Mouse (Mus musculus) cerebellum, adult 11 months (tissue): ENCODE measurements around the gene Serpina1f.
"Not testable (repeated sequence)": the region's sequence is repeated elsewhere in the genome, so short reads cannot be mapped to it uniquely, and the experiment has no call there.

ENCODE experiments used
- DNase-seq: peaks from one replicate; pipeline ENCODE4 v3.0.0; 2022

Gene Serpina1f

DNA sequence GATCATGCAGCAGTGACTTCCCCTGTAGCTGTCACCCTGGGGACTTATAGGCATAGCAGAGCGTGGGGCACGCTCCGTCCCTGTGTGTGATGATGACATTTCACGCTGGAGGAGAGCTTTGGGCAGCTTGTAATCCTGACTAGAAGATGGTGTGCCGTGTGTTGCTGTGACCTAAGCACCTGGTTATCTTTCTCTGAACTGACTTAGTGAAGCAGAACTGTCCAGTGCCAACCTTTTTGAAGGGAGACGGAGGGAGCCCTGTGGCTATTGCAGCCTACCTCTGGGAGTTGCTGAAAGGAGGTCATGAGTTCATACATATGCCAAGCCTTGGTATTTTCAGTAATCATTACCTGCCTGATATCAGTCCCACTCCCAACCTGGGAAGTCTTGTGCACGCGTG is at the start of gene Serpina1f:
TSS of gene Serpina1f (minus strand) at position 101 of the 400 bp plus-strand sequence.
- no peak for DNase-seq

DNA sequence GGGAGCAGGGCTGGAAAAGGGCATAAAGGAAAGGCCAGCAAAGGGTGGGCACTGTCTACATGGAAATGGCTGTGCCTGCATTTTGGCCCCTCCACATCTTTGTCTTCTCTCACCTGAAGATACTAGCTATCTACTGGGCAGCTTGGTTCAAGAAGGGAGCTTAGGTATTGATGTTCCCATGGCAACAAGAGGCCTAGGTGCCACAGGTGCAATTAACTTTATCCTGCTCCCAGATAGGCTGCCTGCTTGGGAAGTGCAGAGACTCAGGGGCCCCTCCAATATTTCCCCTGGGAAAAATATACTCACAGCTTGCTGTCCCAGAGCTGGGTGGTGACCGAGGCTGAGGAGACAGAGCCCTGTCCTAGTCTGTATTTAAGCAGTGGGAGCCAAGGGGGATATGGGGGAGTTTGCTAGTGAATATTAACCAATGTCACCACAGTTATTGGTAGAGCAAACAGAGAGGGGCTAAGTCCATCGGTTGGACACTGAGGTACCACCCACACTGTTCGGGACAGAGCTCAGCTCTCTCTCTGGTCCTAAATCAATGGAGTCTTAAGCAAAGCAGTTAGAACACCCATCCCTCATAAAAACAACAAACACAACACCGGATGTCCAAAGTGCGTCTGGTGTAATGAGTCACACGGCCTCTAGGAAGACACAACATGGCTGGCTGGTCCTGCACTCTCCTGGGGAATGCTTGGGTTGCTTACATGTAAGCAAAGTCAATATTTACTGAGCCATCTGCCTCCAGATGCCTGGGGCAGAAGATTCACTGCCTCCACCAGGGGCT is 42.7 kb upstream of the Serpina1f start:
- not testable (repeated sequence) for DNase-seq

DNA sequence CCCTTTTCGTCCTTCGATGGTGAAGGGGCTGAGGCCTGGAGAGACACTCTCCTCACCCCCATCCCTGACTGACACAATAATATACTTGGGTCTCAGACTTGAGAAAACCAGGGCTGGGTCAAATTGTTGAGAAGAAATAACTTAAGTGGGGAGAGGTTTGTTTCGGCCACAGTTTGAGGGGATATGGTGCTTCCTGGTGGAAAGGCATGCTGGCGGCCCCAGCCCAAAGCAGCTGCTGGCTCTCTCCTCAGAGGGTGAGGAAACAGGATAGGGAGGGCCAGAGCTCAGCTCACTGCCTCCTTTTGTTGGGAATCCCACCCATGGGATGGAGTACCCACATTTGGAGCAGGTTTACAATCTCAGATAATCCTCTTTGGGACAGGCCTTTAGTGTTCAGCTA is 40.2 kb upstream of the Serpina1f start:
- DNase-seq: not testable (repeated sequence)

DNA sequence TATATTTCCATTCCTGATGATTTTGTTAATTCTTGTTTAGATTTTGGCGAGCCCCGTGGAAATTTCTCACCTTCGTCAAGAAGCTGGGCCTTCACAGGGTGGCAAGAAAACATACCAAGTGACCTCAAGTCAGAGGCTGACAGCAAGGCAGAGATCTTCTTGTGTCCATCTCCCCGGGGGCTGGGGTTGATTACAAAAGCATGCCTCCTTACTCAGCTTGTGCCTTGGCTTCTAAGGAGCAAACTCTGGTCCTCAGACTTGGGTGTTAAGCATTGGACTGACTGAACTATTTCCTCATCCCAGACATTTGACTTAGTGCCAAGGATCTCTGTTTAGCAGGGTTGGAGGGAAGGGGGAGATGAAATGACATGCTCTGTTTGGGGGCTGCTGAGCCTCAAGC is 39.8 kb upstream of the Serpina1f start:
- not testable (repeated sequence) for DNase-seq

DNA sequence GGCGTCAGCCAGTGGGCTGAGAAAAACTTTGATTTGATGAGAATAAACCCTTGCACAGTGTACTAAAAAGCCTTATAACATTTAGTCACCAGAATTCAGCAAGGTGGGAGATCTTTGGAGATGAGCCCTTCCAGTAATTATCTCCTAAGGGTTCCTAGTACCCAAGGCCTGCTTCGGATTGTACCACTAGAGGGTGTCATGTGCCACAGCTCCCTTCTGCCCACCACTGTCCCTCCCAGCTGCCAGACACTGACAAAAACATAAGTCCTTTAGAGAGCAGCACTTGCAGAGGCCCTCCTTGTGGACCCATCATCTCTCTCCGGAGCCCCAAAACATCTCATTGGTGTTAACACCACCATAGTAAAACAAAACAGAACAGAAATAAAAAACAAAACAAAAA is 16.2 kb upstream of the Serpina1f start:
- DNase-seq: no peak

DNA sequence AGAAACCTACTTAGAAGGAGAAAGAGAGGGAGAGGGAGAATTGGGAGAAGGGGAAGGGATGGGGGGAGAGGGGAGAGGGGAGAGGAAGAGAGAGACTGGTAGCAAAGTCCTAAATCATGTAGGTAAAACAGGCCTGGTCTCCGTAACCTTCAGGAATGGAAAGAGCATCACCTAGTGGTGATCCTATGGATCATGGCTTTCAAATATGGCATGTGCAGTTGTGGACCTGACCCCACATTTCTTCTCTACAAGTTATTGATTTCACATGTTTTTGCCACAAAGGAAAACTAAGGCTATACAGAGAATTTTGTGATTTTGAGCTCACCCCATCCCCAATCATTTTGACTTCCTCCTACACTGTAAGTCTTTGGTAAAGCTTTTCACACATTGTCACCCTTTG is 15.1 kb upstream of the Serpina1f start:
- no peak for DNase-seq

DNA sequence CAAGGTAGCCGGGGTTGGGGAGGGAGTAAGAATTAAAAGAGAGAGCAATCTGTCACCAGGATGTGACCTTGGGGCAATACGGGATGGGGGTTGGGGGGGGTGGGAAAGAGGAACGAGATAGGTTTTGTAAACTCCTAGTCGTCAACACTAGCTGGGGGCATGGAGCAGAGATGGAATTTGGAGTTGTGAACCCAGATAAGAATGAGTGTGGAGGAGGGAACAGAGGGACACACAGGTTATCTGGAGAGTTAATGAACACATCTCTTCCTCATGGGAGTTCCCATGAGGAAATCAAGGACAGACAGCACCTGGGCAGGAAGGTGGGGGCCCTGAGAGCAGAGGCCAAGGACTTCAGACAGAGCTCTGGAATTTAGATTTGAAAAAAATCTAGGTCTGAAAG is 10.8 kb upstream of the Serpina1f start:
- no peak for DNase-seq

DNA sequence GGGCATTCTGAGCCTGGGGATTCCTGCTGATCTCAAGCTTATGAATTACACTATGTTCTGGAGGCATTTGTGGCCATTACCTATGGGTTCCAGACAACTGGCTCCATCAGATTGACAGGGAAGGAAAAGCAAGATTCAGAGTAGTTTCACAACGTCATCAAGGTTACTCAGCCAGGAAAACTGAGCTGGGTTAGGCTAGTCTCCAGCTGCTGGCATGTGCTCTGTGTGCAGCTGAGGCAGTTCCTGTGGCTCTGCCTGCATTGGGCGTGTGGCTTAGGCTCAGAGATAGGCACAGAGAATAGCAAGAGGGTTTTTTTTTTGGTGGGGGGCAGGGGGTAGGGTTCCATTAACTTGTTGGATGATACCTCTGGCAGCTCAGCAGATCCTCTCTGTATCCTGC is 10.2 kb upstream of the Serpina1f start:
- DNase-seq: no peak

DNA sequence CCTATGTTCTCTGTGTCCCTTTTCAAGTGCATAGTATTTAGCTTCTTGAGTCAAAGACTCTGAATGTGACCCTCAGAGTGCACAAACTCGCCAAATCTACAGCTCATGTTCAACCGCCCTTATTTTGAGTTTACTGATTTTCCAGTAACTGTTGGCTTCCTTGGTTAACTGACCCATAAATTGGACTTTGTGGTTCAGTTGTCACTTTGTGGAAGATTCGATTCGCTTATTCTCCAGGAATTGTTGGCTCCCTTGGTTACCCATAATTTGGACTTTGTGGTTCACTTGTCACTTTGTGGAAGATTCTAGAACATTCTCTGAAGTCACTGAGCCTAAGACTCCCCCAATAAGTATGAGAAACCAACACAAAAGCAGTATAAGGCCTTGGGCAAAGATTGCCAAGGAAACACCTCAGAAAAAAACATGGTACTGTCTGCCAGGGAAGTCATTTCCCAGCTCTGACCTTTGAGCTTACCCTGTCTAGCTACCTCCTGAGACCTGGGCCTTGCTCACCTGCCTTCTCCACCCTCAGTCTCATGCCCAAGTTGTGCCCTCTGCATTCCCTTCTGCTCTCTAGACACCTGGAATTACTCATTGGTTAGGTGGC is 4.9 kb upstream of the Serpina1f start:
- no peak for DNase-seq

DNA sequence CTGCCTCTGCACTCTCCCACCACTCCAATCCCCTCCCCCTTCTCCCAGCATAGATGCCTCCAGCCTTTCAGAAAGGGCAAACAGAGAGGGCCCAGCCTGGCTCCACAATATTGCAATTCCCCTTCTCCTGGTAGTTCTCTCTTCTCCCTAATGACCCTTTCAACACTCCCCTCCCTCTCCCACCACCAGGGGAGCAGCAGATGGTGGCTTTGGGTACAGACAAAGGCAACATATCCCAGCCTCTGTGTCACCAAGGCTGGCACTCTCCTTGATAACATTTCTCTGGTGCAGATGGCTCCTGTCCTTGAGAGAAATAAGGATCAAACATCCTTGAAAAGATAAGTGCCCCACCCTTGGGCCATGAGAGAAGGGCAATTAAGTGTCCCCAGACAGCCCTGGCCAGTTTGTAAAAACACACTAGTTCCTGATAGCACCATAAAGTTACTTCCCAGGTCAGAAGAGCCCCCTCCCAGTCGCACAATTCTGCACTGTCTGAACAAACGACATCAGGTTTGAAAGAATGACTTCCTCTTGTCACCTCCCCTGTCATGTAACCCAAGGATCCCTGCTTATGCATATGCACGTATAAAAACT is 7.0 kb downstream of the Serpina1f start:
- DNase-seq: no peak

DNA sequence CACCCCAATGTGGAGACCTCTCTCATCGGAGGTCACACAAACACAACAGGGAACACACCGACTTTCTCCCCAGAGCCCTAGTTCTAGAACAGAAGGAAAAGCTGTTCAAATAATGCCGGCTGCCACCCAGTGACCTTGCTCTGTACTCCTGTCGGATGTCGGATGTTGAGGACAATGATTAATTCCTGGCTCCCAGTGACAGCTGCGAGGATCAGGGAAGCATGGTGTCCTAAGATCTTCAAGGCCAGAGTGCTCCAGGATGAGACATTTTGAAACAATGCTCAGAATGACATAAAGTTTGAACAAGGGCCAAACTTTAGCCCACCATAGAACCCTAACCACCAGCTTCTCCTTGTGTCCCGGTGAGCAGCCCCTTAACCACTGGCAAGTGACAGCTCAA is 8.3 kb downstream of the Serpina1f start:
- no peak for DNase-seq

DNA sequence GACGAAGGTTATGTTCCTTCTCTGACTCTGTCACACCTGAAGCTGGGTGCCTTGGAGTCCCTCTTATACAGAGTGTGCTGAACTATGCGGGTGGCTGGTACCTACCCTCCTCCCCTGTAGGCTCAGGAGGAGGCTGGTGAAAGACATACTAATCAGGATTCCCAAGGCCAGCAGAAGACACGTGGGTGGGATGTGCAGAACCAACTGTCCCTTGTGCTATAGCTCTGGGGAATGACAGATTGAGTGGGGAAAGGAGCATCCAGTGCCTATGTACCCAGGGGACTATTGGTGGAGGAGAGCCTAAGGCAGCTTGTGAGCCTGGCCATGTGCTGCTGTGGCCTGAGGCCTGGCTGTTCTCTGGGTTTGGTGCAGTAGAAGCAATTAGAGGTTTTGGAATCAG is 9.3 kb downstream of the Serpina1f start:
- DNase-seq: no peak

DNA sequence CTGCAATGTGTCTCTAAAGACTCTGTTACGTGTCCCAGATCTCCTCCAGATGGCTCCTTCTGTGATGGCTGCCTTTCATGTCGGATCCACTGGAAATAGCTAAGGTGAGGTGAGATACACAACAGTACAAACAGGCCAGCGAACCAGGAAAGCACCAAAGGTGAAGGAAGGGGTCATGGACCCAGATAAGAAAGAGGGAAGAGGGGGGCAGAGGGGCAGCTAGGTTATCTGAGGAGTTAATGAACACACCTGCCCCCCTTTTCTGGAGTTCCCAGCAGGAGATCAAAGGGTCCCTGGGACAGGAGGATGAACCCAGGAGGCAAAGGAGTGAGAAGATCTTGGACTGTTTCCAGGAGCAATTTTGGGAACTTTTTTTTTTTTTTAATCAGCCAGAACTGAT is 9.9 kb downstream of the Serpina1f start:
- DNase-seq: no peak

DNA sequence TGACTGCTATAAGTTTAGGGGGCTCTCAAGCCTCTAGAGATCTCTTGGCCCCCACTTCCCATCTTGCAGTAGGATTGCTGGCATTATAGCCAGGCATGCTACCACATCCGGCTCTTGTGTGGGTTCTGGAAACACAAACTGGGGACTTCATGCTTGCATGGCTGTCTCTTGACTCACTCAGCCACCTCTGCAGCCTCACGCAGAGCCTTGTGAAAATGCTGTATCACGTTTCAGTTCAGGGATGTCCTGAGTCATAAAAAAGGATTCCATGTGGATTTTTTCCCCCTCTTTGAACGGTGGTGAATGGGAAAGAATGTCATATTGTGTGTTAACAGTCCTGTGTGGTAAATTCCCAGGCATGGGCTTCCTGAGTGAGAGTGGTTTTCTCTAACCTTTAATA is 11.6 kb downstream of the Serpina1f start:
- no peak for DNase-seq

DNA sequence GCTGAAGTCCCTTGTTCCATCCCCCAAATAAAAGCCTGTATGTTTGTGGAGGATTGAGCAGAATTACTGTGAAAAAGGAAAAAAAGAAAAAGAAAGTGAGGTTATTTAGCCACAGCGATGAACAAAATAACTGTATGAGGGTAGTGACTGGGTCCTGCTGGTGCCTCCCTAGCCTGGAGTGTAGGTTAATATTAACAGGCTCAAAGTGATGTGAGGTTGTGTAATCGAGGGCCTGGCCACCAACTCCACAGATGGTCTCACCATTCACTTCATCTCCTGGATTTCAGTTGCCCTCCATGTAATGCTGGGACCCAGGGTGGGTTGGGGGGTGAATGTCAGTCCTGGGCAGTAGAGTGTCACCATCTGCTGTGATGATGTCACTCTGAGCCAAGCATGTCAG is 13.6 kb downstream of the Serpina1f start:
- no peak for DNase-seq

DNA sequence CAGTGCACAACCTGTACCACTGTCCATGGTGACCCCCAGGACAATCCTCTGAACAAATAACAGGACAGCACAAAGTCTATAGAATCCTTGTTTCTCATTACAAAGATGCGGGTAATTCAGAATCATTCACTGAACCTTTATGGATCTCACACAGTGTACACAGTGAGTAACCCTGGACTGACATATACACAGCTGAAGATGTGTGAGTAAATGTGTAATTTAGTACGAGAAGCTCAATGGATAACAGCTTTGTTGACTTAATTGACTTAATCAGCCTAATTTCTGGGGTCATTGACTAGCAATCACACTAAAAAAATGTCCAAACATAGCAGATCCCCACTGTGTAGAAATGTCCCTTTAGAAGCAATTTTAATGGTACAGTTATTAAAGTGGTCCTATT is 14.2 kb downstream of the Serpina1f start:
- DNase-seq: no peak

DNA sequence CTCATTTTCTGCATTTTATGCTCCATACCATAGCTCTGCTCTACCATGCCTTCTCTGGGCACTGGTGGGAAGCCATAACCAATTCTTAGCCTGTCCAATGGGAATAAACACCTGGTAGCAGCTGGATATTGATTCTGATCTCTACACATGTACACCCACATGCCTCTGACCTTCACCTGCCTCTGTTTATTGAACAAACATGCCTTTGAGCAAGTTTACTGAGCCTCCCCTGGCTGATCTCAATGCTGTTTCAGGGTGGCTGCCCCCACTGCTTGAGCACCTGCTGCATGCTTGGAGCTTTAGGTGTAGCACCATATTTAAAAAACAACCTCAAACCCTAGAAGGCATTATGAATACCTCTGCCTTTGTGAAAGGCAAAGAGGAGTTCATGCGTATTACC is 15.5 kb downstream of the Serpina1f start:
- not testable (repeated sequence) for DNase-seq

DNA sequence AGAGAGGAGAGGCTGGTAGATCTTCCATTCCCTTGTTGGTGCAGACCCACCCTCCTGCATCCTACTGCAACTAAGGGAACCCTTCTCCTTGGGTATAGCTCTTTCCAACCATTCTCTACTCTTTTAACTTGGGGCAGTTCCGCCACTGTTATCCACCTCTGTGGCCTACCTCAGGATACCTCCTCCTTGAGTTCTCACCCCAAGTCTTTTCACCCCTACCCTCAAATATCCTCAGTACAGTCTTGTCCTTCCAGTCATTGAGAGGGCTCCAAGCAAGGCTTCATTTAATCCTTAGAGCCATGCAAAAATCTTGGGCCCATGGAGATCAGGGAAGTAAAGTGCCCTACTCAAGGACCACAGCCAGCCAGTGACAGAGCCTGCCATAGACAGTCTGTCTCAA is 19.3 kb downstream of the Serpina1f start, which contains the start of gene Serpina16:
TSS of gene Serpina16 (minus strand) at position 101 of the 400 bp plus-strand sequence.
- DNase-seq: no peak

DNA sequence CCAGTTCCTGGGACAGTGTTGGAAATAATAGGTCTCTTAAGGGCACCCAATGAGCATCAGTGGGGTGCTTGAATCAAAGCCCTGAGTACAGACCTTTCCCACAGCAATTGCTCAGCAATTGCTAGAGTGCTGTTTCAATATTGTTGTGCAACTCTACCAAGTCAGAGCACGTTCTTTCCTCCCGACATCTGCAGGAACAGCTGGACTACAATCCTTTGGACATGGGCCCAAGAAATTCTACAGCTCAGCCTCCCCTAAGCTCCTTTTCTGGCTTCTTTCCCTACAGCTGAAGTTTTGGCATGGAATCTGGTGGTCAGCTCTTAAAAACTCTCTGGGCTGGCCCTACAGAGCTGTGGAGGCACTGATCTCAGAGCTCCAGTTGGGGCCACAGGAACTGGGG is 22.1 kb downstream of the Serpina1f start:
- no peak for DNase-seq

DNA sequence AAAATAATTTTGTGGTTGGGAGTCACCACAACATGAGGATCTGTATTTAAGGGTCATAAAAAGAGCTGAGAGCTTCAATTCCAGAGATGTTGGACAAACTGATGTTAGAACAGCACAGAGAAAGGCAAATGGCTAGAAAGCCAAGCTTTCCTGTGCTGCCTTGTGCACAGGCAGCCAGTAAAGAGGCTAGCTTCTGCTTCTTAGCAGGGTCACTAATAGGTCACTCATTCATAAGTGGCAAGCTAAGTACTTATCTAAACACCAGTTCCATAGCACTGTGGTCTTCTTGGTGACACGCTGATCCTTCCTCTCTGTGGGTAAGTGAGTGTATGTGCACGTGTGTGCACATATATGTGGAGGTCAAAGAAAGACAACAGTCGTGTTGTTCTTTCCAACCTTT is 23.8 kb downstream of the Serpina1f start:
- DNase-seq: no peak

DNA sequence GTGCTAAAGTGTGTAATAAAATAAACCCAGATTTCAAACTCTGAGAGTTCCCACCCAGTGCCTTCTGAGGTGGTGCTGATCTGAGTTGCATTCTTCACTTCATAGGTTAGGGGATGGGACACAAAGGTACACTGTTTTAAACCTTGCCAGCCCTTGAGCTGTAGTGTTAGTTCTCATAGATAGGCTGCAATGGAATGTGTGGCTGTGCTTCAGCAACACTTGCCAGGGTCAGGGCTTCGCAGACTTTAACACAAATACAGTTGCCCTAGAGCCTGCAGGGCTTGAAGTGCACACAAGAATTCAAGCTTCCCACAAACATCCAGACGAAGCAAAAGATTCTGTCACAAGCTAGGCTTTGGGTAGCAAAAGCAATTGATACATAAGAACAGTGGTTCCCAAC is 24.4 kb downstream of the Serpina1f start:
- no peak for DNase-seq

DNA sequence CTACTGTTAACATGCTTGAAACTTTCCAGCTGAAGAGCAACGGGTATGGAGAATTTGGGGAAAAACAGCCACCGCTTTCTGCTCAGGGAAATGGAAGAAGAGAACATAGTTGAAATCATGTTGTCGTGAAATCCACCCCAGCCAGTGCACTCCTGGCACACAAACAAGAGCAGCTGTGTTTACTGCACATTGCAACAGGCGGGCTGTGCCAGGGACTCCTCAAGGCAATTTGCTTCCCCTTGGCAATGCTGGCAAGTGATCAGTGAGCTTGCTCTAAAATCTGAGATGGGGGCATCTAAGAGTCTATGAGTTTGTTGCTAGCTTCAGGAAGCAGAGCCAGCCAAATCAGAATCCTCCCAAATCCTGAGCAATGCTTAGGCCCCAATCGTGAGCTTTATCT is 25.0 kb downstream of the Serpina1f start:
- no peak for DNase-seq

DNA sequence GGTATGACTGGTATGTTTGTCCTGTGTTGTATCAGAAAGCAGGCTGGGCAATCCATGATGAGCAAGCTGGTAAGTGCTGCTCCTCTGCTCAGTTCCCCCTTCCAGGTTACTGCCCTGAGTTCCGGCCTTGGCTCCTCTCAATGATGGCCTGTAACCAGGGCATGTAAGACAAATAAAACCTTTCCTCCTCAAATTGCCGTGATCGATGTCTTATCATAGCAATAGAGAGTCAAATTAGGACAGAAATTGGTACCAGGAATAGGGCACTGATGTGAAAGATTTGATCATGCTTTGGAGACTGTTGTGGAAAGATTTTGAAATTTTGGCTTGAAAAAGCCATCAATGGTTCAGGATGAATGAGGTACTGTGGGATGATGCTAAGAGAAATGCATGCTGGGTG is 30.0 kb downstream of the Serpina1f start:
- DNase-seq: no peak

DNA sequence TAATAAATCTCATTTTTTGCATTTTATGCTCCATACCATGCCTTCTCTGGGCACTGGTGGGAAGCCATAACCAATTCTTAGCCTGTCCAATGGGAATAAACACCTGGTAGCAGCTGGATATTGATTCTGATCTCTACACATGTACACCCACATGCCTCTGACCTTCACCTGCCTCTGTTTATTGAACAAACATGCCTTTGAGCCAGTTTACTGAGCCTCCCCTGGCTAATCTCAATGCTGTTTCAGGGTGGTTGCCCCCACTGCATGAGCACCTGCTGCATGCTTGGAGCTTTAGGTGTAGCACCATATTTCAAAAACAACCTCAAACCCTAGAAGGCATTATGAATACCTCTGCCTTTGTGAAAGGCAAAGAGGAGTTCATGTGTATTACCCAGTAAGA is 33.3 kb downstream of the Serpina1f start:
- DNase-seq: not testable (repeated sequence)
